Mouse (Mus musculus) E14TG2a.4 (cell line): ENCODE measurements around the gene Plcxd2.

Experiments used
- H3K27me3 ChIP-seq: 2 replicates; pipeline ENCODE4 v1.6.1; 2014; ENCODE audit warnings: low read length, control low read depth; ENCODE audit not compliant: insufficient read depth
- H3K36me3 ChIP-seq: 2 replicates; pipeline ENCODE4 v1.6.1; 2014; ENCODE audit warnings: low read length, control low read depth; ENCODE audit not compliant: insufficient read depth
- H3K4me1 ChIP-seq: replicated peaks from 2 replicates; pipeline ENCODE4 v1.6.1; 2014; ENCODE audit warnings: low read depth, low read length, control low read depth
- H3K4me3 ChIP-seq: replicated peaks from 2 replicates; pipeline ENCODE4 v1.5.1; 2014; ENCODE audit warnings: mild to moderate bottlenecking, low read length
- H3K9me3 ChIP-seq: 2 replicates; pipeline ENCODE4 v1.6.1; 2014; ENCODE audit warnings: low read length, control low read depth
- CTCF ChIP-seq: conservative IDR thresholded peaks from 2 replicates; pipeline ENCODE4 v1.5.1; 2014; ENCODE audit warnings: low read length
- NANOG ChIP-seq: IDR thresholded peaks from 2 replicates; pipeline ENCODE4 v1.6.1; 2014; ENCODE audit warnings: borderline replicate concordance, low read length, mixed read lengths
- POU5F1 ChIP-seq: IDR thresholded peaks from 2 replicates; pipeline ENCODE4 v1.6.1; 2014; ENCODE audit warnings: low read length, borderline replicate concordance

Plcxd2 gene

DNA sequence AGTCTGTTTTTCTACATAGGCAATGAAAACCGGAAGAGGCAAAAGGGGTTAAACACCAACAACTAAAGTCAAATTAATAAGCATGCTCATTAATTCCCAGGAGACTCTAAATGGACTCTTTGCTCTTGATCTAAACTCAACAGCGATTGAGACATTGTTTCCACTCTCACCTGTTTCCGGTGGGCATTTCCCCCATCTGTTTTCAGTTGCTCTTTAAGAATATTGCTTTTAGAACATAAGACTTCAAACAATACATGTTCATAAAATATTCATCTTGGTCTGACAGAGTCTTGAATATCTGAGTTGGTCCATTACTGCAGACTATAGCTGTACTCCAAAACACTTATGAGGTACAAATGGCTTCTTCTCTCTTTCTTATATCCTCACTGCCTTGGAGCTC is 9.0 kb downstream of the Plcxd2 start:
- TF ChIP-seq NANOG = no peak
- no peak for TF ChIP-seq CTCF
- TF ChIP-seq POU5F1 = no peak
- Histone ChIP-seq H3K9me3 (no peaks in the 10 kb centered on the region), H3K27me3 (no peaks in the 10 kb centered on the region)

GRCm38 (mm10) chr16:45999374-46000191 is 10.4 kb downstream of the Plcxd2 start:
- Histone ChIP-seq H3K9me3 (no peaks in the 10 kb centered on the region), H3K4me3 (no peak overlapping the region), H3K4me1 (no peaks in the 10 kb centered on the region), H3K36me3 (no peaks in the 10 kb centered on the region), H3K27me3 (no peaks in the 10 kb centered on the region)
- no peak for TF ChIP-seq POU5F1
- no peak for TF ChIP-seq NANOG
- TF ChIP-seq CTCF = no peak

More for the DNA sequence above, 9.0 kb downstream of the Plcxd2 start:
- no peaks in the 10 kb centered on the region for H3K36me3 ChIP-seq
- H3K4me1 ChIP-seq = no peaks in the 10 kb centered on the region
- H3K4me3 ChIP-seq = no peak overlapping the region

DNA sequence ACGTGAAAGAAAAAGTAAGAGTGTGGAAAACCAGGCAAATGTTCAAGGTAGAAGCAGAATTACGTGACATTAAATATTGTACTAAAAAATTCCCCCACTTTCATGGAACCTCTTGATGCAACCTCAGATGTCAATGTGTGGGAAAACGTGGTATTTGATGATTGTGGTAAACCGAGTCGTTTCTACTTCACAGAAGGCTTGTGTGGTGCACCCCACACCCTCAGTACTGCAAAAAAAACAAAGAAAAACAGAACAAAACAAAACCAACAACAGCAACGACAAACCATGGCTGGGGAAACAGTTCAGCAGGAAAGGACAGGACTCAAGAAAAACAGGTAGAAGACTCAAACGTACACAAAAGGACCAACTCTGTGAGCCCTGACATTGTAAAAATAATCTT is 11.8 kb downstream of the Plcxd2 start:
- Histone ChIP-seq H3K4me1 (no peaks in the 10 kb centered on the region), H3K4me3 (no peak overlapping the region), H3K27me3 (no peaks in the 10 kb centered on the region), H3K9me3 (no peaks in the 10 kb centered on the region), H3K36me3 (no peaks in the 10 kb centered on the region)
- TF ChIP-seq CTCF (no peak), NANOG (no peak)

DNA sequence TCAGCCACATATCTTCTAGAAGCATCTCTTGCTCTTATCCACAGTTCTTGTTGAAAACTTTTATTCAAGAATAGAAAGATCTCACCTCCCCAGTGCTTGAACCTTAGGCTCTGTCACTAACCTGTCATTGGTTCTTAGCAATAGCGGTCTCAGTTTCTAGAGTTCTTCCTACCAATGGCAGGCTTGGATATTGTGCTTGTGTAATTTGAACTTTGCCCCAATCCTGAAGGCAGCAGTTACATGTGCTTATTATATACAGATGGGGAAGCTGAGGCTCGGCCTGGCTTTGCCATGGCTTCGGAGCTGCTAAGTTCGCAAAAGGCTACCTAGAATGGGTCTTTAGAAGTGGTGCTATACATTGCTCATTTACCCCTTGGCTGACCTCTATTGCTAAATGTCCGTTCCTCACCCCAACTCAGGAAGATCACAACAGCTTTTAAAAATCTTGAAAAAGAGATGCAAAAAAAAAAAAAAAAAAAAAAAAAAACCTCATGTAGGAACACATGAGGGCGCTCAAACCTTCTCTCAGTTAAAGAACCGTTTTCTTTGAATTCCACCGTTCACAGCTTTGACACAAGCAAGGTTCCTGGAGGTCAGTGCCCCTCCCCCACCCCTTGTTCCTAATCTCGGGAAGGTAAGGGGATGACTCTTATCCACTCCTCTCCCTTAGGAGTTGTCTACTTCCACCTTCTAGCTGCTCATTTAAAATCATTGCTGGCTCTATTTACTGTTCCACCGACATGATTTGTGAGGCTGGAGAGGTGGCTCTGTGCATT is 18.9 kb downstream of the Plcxd2 start:
- no peaks in the 10 kb centered on the region for H3K9me3 ChIP-seq
- no peaks in the 10 kb centered on the region for H3K36me3 ChIP-seq
- H3K4me1 ChIP-seq = peaks cover 3% of the 10 kb centered on the region; the same call in 1 of the 2 replicates
- TF ChIP-seq NANOG = no peak
- TF ChIP-seq CTCF = no peak
- no peak for TF ChIP-seq POU5F1
- no peak overlapping the region for H3K4me3 ChIP-seq
- no peaks in the 10 kb centered on the region for H3K27me3 ChIP-seq

- H3K4me1 ChIP-seq = no peaks in the 10 kb centered on the region
- no peaks in the 10 kb centered on the region for H3K27me3 ChIP-seq
- H3K9me3 ChIP-seq = no peaks in the 10 kb centered on the region
- H3K36me3 ChIP-seq = no peaks in the 10 kb centered on the region
- no peak overlapping the region for H3K4me3 ChIP-seq
- TF ChIP-seq CTCF (no peak), POU5F1 (no peak), NANOG (no peak)
These were observed 23.8 kb downstream of the Plcxd2 start for GRCm38 (mm10) chr16:45986236-45986635.

DNA sequence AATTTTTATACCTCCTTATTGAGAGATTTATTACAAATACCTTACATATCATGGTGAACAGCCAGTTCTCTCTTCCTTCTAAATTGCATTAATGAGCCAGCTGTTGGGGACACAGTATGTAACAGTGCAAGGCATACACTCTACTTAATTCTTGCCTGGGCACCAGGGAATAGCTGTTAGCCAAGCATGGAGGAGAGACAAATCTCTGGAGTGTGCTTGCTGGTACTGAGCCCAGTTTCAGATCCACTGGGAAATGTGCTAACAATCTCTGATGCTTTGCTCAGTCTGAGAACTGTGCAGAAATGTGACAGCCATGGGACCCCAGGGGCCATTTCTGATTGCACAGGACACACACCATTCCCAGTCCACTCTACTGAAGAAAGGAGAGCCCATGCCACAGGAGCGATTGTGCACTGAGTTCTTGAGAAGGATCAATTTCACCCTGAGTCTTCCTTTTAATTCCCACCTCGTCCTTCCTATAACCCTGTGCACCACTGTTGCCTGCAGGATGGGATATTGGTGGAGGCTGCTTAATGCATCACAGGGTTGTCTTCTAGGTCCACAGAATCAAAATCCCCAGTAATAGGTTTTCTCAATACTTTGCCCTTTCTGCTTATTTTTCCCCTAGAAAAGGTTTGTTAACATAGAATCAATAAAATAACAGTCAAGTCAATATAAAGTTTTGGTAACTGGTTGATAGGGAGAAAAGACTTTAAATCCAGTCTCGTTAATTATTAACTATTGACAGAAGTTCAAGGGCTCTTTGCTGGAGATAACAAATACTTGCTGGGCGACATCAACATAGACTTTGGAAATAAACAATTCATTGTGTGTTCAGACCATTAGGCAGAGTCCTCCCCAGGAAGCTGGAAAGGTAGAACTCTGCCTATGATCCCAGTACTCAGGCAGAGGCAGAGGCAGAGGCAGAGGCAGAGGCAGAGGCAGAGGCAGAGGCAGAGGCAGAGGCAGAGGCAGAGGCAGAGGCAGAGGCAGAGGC is 25.1 kb downstream of the Plcxd2 start:
- no peaks in the 10 kb centered on the region for H3K36me3 ChIP-seq
- no peaks in the 10 kb centered on the region for H3K27me3 ChIP-seq
- H3K4me3 ChIP-seq = no peak overlapping the region
- no peaks in the 10 kb centered on the region for H3K9me3 ChIP-seq
- no peak for TF ChIP-seq NANOG
- no peak for TF ChIP-seq POU5F1
- no peak for TF ChIP-seq CTCF
- H3K4me1 ChIP-seq = no peaks in the 10 kb centered on the region

DNA sequence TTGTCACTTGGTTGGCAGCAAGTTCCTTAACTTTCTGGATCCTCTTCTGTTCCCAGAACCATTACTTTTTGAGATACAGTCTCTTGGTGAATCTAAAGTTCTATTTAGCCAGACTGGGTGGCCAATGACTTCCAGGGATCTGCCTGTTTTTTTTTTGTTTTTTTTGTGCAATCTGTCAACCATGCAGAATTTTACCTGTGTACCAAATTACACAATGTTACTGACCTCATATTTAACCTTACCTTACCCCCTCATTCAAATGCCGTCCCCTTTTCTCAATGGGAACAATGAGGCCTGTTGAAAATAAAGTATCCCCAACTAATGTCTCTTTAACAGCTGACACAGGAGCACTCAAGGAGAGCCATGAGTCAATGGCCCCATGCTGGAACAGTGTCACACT is 33.8 kb downstream of the Plcxd2 start:
- H3K4me3 ChIP-seq = no peak overlapping the region
- no peaks in the 10 kb centered on the region for H3K9me3 ChIP-seq
- no peaks in the 10 kb centered on the region for H3K36me3 ChIP-seq
- no peak for TF ChIP-seq POU5F1
- TF ChIP-seq NANOG = no peak
- TF ChIP-seq CTCF = no peak
- H3K4me1 ChIP-seq = no peaks in the 10 kb centered on the region
- no peaks in the 10 kb centered on the region for H3K27me3 ChIP-seq
